Mouse (Mus musculus) liver, embryonic 13.5 days (tissue): ENCODE data around the gene Olfr1510. TPM values are rescaled to one million over a fixed set of nuclear protein-coding genes. Genes with fewer than 3 reads are reported as not detected.
"Not testable (repeated sequence)": the region's sequence is repeated elsewhere in the genome, so short reads cannot be mapped to it uniquely, and the experiment has no call there.

Source experiments
- ATAC-seq: fragments of 200-750 bp; cut with Nextera tagmentation; 2 replicates; pipeline ENCODE4 v1.8.0; 2017; ENCODE audit warnings: low read depth, mild to moderate bottlenecking, moderate number of reproducible peaks, moderate library complexity
- DNase-seq: peaks from one replicate; pipeline ENCODE4 v3.0.0; 2022
- H3K27ac ChIP-seq: fragments of 300-500 bp; sonication (generic); 2 replicates; pipeline ENCODE4 v1.5.1; 2015; ENCODE audit warnings: moderate library complexity, mild to moderate bottlenecking, inconsistent platforms
- H3K27me3 ChIP-seq: fragments of 300-500 bp; sonication (generic); 2 replicates; pipeline ENCODE4 v1.6.1; 2015; ENCODE audit warnings: mild to moderate bottlenecking, inconsistent platforms
- H3K36me3 ChIP-seq: fragments of 300-500 bp; sonication (generic); 2 replicates; pipeline ENCODE4 v1.6.1; 2015; ENCODE audit warnings: mild to moderate bottlenecking, inconsistent platforms
- H3K4me1 ChIP-seq: fragments of 300-500 bp; sonication (generic); replicated peaks from 2 replicates; pipeline ENCODE4 v1.6.1; 2015; ENCODE audit warnings: inconsistent platforms
- H3K4me2 ChIP-seq: fragments of 300-500 bp; sonication (generic); 2 replicates; pipeline ENCODE4 v1.6.1; 2015; ENCODE audit warnings: inconsistent platforms, mild to moderate bottlenecking, moderate library complexity
- H3K4me3 ChIP-seq: fragments of 300-500 bp; sonication (generic); replicated peaks from 2 replicates; pipeline ENCODE4 v1.5.1; 2015; ENCODE audit warnings: mild to moderate bottlenecking, inconsistent platforms
- H3K9ac ChIP-seq: fragments of 300-500 bp; sonication (generic); 2 replicates; pipeline ENCODE4 v1.6.1; 2015; ENCODE audit warnings: mild to moderate bottlenecking, inconsistent platforms
- H3K9me3 ChIP-seq: fragments of 300-500 bp; sonication (generic); replicated peaks from 2 replicates; pipeline ENCODE4 v1.6.1; 2016; ENCODE audit warnings: inconsistent platforms
- WGBS: fragments of 180-500 bp; shearing (Covaris S2); methylation state at CpG from one replicate; pipeline ENCODE4 v1.1.7; 2015; ENCODE audit not compliant: insufficient replicate concordance; 5-methylcytosine and 5-hydroxymethylcytosine counted together
- polyA plus RNA-seq: library from polyadenylated mRNA; unstranded; fragments of >200 nt; fragmentation: Nextera tagmentation; extraction: Ambion mirVana; gene quantifications from 2 replicates; pipeline ENCODE4 v1.2.1, GENCODE M21; 2015

Gene Olfr1510
- not detected in 2 replicates for polyA plus RNA-seq

DNA sequence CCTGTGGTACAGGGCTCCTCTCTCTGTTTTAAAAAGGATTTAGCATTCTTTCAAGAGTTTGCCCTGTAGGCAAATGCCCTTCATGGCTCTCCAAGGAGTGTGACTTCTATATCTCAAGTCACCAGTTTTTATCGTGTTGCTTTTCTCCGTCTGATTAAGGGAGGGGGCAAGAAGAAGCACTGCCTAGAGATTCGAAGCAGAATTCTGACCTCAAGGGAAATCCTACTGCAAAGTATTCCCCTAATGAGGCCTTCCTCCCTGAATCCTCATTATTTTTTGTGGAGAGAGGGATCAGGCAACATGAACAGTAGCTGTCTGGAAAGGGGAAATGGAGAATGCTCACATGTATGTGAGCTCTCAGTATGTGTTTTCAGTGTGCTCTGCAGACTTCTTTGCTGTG is at the start of gene Olfr1510:
TSS of gene Olfr1510 (minus strand) at position 101 of the 400 bp plus-strand sequence.
- ATAC-seq = no peak
- 64% methylated on average over 3 of the region's 3 CpGs for WGBS
- Histone ChIP-seq H3K36me3 (no peaks in the 10 kb centered on the region), H3K27ac (no peak within 1 kb of the TSS), H3K27me3 (no peaks in the 10 kb centered on the region), H3K9me3 (no peaks in the 10 kb centered on the region), H3K4me1 (no peaks in the 10 kb centered on the region), H3K9ac (no peak within 1 kb of the TSS), H3K4me3 (no peak within 1 kb of the TSS), H3K4me2 (no peak within 1 kb of the TSS)
- DNase-seq = no peak

DNA sequence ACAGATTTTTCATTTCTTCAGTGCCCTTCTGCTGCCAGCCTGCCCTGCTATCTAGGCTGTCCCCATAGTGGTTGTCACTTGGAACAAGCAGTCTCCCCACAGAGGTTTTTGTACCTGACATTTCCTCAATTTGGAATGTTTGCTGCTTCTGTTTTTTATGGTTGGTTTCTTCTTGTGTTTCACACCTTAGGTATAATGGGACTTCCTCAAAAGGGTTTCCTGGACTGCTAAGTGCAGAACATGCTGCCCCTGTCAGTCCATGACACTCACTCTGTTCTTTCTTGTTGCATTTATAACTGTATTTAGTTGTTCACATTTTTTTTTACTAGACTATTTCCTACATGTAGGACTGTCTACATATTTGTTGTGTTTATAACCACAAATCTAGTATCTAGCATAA is 47.8 kb upstream of the Olfr1510 start:
- ATAC-seq = no peak
- H3K27me3 ChIP-seq = no peaks in the 10 kb centered on the region
- DNase-seq = no peak

DNA sequence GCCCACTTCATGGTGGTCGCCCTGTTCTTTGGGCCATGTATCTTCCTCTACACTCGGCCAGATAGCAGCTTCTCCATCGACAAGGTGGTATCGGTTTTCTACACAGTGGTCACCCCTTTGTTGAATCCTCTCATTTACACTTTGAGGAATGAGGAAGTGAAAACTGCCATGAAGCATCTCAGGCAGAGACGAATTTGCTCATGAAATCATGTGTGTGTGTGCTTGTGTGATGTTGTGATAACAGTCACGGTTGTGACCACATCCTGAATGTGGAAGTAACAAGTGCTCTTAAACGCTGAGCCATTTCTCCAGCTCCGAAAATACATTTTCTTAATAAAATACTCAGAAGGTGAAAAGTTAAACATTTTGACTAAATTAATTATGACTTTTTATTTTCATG is 37.0 kb upstream of the Olfr1510 start:
- Histone ChIP-seq H3K9ac (no peak overlapping the region), H3K27ac (no peak overlapping the region), H3K4me3 (no peak overlapping the region), H3K36me3 (no peaks in the 10 kb centered on the region), H3K4me2 (no peak overlapping the region), H3K4me1 (no peaks in the 10 kb centered on the region), H3K9me3 (no peaks in the 10 kb centered on the region), H3K27me3 (no peaks in the 10 kb centered on the region)
- DNase-seq (no peak), ATAC-seq (no peak)
- 24% methylated on average over 8 of the region's 8 CpGs for WGBS

More for the DNA sequence above, 47.8 kb upstream of the Olfr1510 start:
- Histone ChIP-seq H3K9me3 (no peaks in the 10 kb centered on the region), H3K4me1 (no peaks in the 10 kb centered on the region), H3K4me2 (no peak overlapping the region), H3K36me3 (no peaks in the 10 kb centered on the region), H3K27ac (no peak overlapping the region), H3K4me3 (no peak overlapping the region), H3K9ac (no peak overlapping the region)

DNA sequence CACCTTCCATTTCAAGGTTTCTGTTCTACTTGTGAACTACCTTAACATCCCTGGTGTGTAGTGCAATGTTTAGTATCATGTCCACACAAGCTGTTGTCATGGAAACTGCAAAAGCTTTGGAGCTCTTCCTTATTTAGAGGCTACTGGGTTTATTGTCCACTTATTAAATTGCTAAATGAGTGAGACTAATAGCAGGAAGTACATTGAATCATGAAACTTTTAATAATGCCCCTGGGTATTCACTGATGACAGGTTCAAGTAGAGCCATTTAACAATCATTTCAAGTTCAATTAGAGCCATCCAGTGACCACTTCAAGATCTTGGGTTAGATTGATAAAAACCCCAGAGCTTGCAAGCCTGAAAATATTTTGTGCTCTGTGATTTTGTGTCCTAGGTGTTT is 28.5 kb upstream of the Olfr1510 start, which contains the start of gene Olfr1509:
TSS of gene Olfr1509 (plus strand) at position 301 of the 400 bp plus-strand sequence.
- H3K27ac ChIP-seq = no peak within 1 kb of the TSS
- H3K4me1 ChIP-seq = no peaks in the 10 kb centered on the region
- no peaks in the 10 kb centered on the region for H3K27me3 ChIP-seq
- H3K36me3 ChIP-seq = no peaks in the 10 kb centered on the region
- no peak within 1 kb of the TSS for H3K4me3 ChIP-seq
- no peak within 1 kb of the TSS for H3K9ac ChIP-seq
- ATAC-seq = no peak
- H3K4me2 ChIP-seq = no peak within 1 kb of the TSS
- DNase-seq = no peak
- H3K9me3 ChIP-seq = no peaks in the 10 kb centered on the region

DNA sequence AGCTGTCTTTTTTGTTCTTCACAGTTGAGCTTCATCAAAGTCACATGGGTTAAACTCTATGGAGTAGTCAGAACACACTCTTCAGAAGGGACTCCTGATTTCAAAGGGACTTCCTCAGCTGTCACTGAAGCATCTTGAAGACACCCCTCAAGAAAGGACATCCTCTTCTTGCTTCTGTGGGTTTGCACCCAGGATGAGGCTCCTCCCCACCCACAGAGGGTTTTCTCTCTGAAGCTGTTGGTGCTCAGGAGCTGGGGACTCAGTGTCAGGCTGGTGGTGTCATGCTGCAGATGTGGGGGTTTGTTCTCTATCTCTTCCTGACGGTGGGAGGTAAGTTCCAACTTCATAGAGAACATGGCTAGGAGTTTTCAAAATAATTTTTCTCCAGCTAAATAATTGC is 13.5 kb upstream of the Olfr1510 start:
- Histone ChIP-seq H3K36me3 (no peaks in the 10 kb centered on the region), H3K9ac (no peak overlapping the region), H3K4me2 (no peak overlapping the region), H3K4me3 (no peak overlapping the region), H3K4me1 (no peaks in the 10 kb centered on the region), H3K9me3 (no peaks in the 10 kb centered on the region), H3K27me3 (no peaks in the 10 kb centered on the region), H3K27ac (no peak overlapping the region)
- DNase-seq (no peak), ATAC-seq (no peak)
- WGBS = 62% methylated on average over 1 of the region's 1 CpGs

DNA sequence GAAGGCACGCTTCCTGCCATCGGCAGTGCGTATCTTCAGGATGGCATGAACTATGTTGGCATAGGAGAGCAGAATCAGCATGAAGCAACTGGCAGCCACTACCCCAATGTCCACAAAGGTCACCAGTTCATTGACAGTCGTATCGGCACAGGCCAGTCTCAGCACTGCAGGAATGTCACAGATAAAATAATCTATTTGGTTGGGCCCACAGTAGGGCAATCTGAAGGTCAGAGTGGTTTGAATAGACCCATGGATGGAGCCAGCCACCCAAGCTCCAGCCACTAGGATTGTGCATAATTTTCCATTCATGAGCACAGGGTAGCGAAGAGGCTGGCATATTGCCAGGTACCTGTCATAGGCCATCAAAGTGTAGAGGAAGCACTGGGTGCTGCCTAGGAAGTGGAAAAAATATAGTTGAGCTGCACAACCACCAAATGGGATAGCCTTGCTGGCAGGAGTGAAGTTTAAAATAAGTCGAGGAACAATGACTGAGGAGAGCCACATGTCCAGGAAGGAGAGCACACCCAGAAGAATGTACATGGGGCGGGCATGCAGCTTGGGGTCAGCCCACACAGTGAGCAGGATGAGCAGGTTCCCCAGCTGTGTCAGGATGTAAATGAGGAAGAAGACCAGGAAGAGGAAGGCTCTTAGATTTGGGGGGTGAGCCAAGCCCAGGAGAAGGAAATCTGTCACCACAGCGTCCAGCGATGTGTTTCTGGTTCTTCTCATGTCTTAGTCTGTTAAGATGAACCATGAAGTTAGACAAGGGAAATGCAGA is 3.8 kb downstream of the Olfr1510 start:
- not testable (repeated sequence) for H3K9ac ChIP-seq, H3K4me1 ChIP-seq, H3K27me3 ChIP-seq, H3K36me3 ChIP-seq, H3K27ac ChIP-seq, H3K4me3 ChIP-seq, ATAC-seq, H3K4me2 ChIP-seq, H3K9me3 ChIP-seq, DNase-seq
- 50% methylated on average over 7 of the region's 10 CpGs for WGBS

DNA sequence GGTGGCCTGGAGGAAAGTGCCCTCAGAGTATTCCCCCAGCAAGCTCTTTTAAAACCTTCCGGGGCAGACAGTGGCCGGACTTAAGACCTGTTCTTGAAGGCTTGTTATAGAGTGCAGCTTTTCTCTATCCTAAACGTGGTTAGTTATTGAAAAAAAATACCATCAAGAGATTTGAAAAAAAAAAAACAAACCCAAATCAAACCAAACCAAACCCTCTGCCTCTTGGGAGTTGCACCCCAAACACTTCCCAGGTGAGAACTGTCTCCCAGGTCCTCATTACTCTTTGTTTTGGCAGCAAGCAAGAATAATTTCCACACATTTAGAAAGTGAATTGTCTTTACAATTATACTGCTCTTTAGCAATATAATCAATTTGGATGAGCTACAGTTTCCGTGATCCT is 16.9 kb downstream of the Olfr1510 start, which contains the start of gene Olfr1511:
TSS of gene Olfr1511 (minus strand) at position 101 of the 400 bp plus-strand sequence.
- H3K4me3 ChIP-seq = no peak within 1 kb of the TSS
- H3K27me3 ChIP-seq = no peaks in the 10 kb centered on the region
- WGBS = 67% methylated on average over 4 of the region's 4 CpGs
- H3K4me2 ChIP-seq = no peak within 1 kb of the TSS
- no peaks in the 10 kb centered on the region for H3K4me1 ChIP-seq
- no peaks in the 10 kb centered on the region for H3K36me3 ChIP-seq
- DNase-seq (no peak), ATAC-seq (no peak)
- H3K27ac ChIP-seq = no peak within 1 kb of the TSS
- no peak within 1 kb of the TSS for H3K9ac ChIP-seq
- H3K9me3 ChIP-seq = no peaks in the 10 kb centered on the region

DNA sequence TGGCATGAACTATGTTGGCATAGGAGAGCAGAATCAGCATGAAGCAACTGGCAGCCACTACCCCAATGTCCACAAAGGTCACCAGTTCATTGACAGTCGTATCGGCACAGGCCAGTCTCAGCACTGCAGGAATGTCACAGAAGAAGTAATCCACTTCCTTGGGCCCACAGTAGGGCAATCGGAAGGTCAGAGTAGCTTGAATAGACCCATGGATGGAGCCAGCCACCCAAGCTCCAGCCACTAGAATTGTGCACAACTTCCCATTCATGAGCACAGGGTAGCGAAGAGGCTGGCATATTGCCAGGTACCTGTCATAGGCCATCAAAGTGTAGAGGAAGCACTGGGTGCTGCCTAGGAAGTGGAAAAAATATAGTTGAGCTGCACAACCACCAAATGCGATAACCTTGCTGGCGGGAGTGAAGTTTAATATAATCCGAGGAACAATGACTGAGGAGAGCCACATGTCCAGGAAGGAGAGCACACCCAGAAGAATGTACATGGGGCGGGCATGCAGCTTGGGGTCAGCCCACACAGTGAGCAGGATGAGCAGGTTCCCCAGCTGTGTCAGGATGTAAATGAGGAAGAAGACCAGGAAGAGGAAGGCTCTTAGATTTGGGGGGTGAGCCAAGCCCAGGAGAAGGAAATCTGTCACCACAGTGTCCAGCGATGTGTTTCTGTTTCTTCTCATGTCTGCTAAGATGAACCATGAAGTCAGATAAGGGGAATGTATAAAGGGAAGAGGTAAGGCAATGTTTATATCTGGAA is 23.9 kb downstream of the Olfr1510 start:
- H3K27ac ChIP-seq, ATAC-seq, H3K27me3 ChIP-seq, DNase-seq, H3K36me3 ChIP-seq, H3K9ac ChIP-seq, H3K4me1 ChIP-seq, H3K4me3 ChIP-seq, H3K9me3 ChIP-seq, H3K4me2 ChIP-seq: not testable (repeated sequence)
- WGBS = 63% methylated on average over 9 of the region's 9 CpGs

DNA sequence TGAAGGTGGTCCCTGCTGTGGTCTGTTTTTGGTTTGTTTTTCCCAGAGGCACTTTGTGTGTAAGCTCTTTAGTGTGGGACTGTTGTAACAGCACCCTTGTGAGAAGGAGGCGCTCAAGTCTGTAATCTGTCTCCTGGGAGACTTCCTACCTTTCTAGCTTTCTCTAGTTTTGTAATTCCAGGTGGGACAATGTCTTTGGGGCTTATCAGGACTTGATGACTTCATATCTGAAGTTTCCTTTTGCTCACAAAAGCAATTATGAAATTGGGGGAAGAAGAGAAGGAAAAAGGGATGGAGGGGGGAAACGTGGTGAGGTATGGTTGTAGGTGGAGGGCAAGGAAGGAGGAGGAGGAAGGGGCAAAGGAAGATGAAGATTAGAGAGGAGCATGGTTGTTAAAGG is 35.1 kb downstream of the Olfr1510 start, which contains the start of gene Olfr1512:
TSS of gene Olfr1512 (minus strand) at position 101 of the 400 bp plus-strand sequence.
- no peak for DNase-seq

DNA sequence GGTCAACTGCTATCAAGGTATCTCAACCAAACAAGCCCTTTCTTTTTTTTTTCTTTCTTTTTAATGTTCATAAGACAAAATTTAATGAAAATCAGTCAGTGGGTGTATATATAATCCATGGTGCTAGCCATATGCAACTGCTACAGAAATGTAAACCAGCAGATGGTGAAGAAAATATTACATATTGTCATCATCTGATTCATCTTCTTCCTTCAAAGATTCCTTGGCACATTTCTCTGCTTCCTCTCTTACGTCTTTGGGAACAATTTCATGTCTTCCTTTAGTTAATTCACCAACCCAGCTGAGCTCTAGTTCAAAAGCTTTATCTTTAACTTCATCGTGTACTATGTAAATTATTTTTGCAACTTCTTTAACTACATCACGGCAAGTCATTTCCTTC is 45.4 kb downstream of the Olfr1510 start:
- Histone ChIP-seq H3K4me1 (no peaks in the 10 kb centered on the region), H3K27me3 (no peaks in the 10 kb centered on the region), H3K27ac (no peak overlapping the region), H3K9me3 (no peaks in the 10 kb centered on the region), H3K4me2 (no peak overlapping the region), H3K9ac (no peak overlapping the region), H3K36me3 (no peaks in the 10 kb centered on the region), H3K4me3 (no peak overlapping the region)
- ATAC-seq = no peak
- 74% methylated on average over 3 of the region's 3 CpGs for WGBS
- DNase-seq = no peak

More for the DNA sequence above, 35.1 kb downstream of the Olfr1510 start, which contains the start of gene Olfr1512:
- no peaks in the 10 kb centered on the region for H3K27me3 ChIP-seq
- H3K36me3 ChIP-seq = no peaks in the 10 kb centered on the region
- no peak within 1 kb of the TSS for H3K9ac ChIP-seq
- H3K4me2 ChIP-seq = no peak within 1 kb of the TSS
- no peak within 1 kb of the TSS for H3K27ac ChIP-seq
- no peaks in the 10 kb centered on the region for H3K9me3 ChIP-seq
- ATAC-seq = no peak
- H3K4me3 ChIP-seq = no peak within 1 kb of the TSS
- H3K4me1 ChIP-seq = no peaks in the 10 kb centered on the region
- 60% methylated on average over 2 of the region's 2 CpGs for WGBS
